Mouse (Mus musculus): Measurements from ENCODE around the gene Foxg1.

GRCm38 (mm10) chr12:49394181-49394580 lies 11.7 kb downstream of the Foxg1 start:
- TF ChIP-seq POLR2A (IDR thresholded peaks at IDR 0.05; ENCODE audit: borderline replicate concordance, insufficient read depth, low read length) (no peak), CTCF (IDR thresholded peaks at IDR 0.05; ENCODE audit: borderline replicate concordance, insufficient read depth, low read depth, low read length) (no peak)
